ENCODE assay signal across 8 mouse cellular contexts in genomic region chr9:69125787-69126161, GRCm38 (mm10).
DNase-seq lines count a peak whose midpoint lies in the region; ATAC-seq and TF ChIP-seq lines count a peak whose summit lies in the region.

No protein-coding gene starts in this region.

- H3K9me3 ChIP-seq in kidney, postnatal 0 days (replicated peaks; ENCODE audit: low read length) = no peaks in the 10 kb centered on the region
- H3K9me3 ChIP-seq in embryonic facial prominence, embryonic 10.5 days = no peaks in the 10 kb centered on the region
- no peaks in the 10 kb centered on the region for H3K9me3 ChIP-seq in heart, embryonic 16.5 days (replicated peaks; ENCODE audit: control insufficient read depth, low read length)
- no peaks in the 10 kb centered on the region for H3K9me3 ChIP-seq in liver, embryonic 16.5 days (replicated peaks; ENCODE audit: control insufficient read depth, low read length)

- H3K27me3 ChIP-seq in kidney, postnatal 0 days (ENCODE audit: insufficient read depth, low read length) = no peaks in the 10 kb centered on the region
- H3K27me3 ChIP-seq in embryonic facial prominence, embryonic 10.5 days (replicated peaks; ENCODE audit: low read depth, poor library complexity, severe bottlenecking) = peaks cover 30% of the 10 kb centered on the region
- H3K27me3 ChIP-seq in heart, embryonic 16.5 days (ENCODE audit: control insufficient read depth, insufficient read depth, low read length) = no peaks in the 10 kb centered on the region
- H3K27me3 ChIP-seq in liver, embryonic 16.5 days (ENCODE audit: control insufficient read depth, insufficient read depth, low read depth, low read length) = 0 out of 2 replicates have a peak, but pooled peaks cover 2% of the 10 kb centered on the region

- DNase-seq in kidney, postnatal 0 days (ENCODE audit: low spot score) = no peak
- no peak for DNase-seq in kidney, postnatal 10 days
- no peak for DNase-seq in embryonic facial prominence, embryonic 10.5 days (ENCODE audit: low spot score)
- DNase-seq in ovary, postnatal 10 days (ENCODE audit: low spot score) = no peak
- no peak for DNase-seq in testis, postnatal 14 days (ENCODE audit: low spot score)
- no peak for DNase-seq in cerebellum, adult 11 months

- peak overlapping the region; percentile 45 for H3K4me2 ChIP-seq in kidney, postnatal 0 days (ENCODE audit: low read length)
- H3K4me2 ChIP-seq in heart, embryonic 16.5 days (ENCODE audit: low read depth, low read length) = peak overlapping the region; percentile 63
- H3K4me2 ChIP-seq in liver, embryonic 16.5 days (ENCODE audit: low read depth, low read length) = peak overlapping the region; percentile 30

- 27% methylated on average over 7 of the region's 7 CpGs for WGBS in kidney, postnatal 0 days
- 62% methylated on average over 7 of the region's 7 CpGs for WGBS in embryonic facial prominence, embryonic 10.5 days
- WGBS in heart, embryonic 16.5 days = 18% methylated on average over 7 of the region's 7 CpGs
- WGBS in liver, embryonic 16.5 days (ENCODE audit: insufficient replicate concordance) = 33% methylated on average over 7 of the region's 7 CpGs

- H3K27ac ChIP-seq in kidney, postnatal 0 days = no peak overlapping the region
- 0 out of 2 replicates have a peak overlapping the region, but pooled peaks have one; percentile 14 for H3K27ac ChIP-seq in embryonic facial prominence, embryonic 10.5 days (replicated peaks)
- H3K27ac ChIP-seq in heart, embryonic 16.5 days (ENCODE audit: low read length) = no peak overlapping the region
- H3K27ac ChIP-seq in liver, embryonic 16.5 days (ENCODE audit: low read length) = no peak overlapping the region

- no peak for TF ChIP-seq CTCF in kidney, postnatal 0 days (IDR thresholded peaks at IDR 0.05; ENCODE audit: low read depth)

- ATAC-seq in kidney, postnatal 0 days (replicated peaks; ENCODE audit: low FRiP score, low read depth) = no peak
- 0 out of 2 replicates have a peak, but pooled peaks have one; percentile 24 for ATAC-seq in heart, embryonic 16.5 days (replicated peaks; ENCODE audit: extremely low read depth, insufficient read depth, low FRiP score)
- no peak for ATAC-seq in liver, embryonic 16.5 days (ENCODE audit: low read depth)

- H3K36me3 ChIP-seq in kidney, postnatal 0 days (ENCODE audit: insufficient read depth, low read length) = no peaks in the 10 kb centered on the region
- H3K36me3 ChIP-seq in embryonic facial prominence, embryonic 10.5 days (replicated peaks) = no peaks in the 10 kb centered on the region
- no peaks in the 10 kb centered on the region for H3K36me3 ChIP-seq in heart, embryonic 16.5 days (ENCODE audit: control insufficient read depth, insufficient read depth)
- H3K36me3 ChIP-seq in liver, embryonic 16.5 days (ENCODE audit: control insufficient read depth, insufficient read depth) = no peaks in the 10 kb centered on the region

- H3K4me1 ChIP-seq in kidney, postnatal 0 days (replicated peaks; ENCODE audit: insufficient read depth, low read length) = 0 out of 2 replicates have a peak, but pooled peaks cover 3% of the 10 kb centered on the region
- H3K4me1 ChIP-seq in embryonic facial prominence, embryonic 10.5 days = peaks cover 27% of the 10 kb centered on the region
- H3K4me1 ChIP-seq in heart, embryonic 16.5 days (ENCODE audit: control insufficient read depth, insufficient read depth, low read length) = peaks cover 24% of the 10 kb centered on the region
- H3K4me1 ChIP-seq in liver, embryonic 16.5 days (ENCODE audit: control insufficient read depth, low read depth, low read length) = no peaks in the 10 kb centered on the region

- no peak overlapping the region for H3K9ac ChIP-seq in kidney, postnatal 0 days (ENCODE audit: low read depth, low read length)
- no peak overlapping the region; the same call in 1 of the 2 replicates for H3K9ac ChIP-seq in heart, embryonic 16.5 days (ENCODE audit: low read length)
- H3K9ac ChIP-seq in liver, embryonic 16.5 days (ENCODE audit: low read depth, low read length) = no peak overlapping the region

- H3K4me3 ChIP-seq in kidney, postnatal 0 days (replicated peaks; ENCODE audit: low read depth, low read length) = peak overlapping the region; percentile 6; the same call in 1 of the 2 replicates
- H3K4me3 ChIP-seq in embryonic facial prominence, embryonic 10.5 days = peak overlapping the region; percentile 41
- H3K4me3 ChIP-seq in heart, embryonic 16.5 days (ENCODE audit: low read length) = peak overlapping the region; percentile 39
- H3K4me3 ChIP-seq in liver, embryonic 16.5 days (ENCODE audit: low read depth, low read length) = no peak overlapping the region; the same call in 1 of the 2 replicates
